In genomic region chr17:66665201-66665756, GRCm38 (mm10) we compare ENCODE assay signal across 24 mouse cellular contexts.
"Had no signal": no experiment of that assay in that cellular context is flagged by ENCODE, and none has a peak within 500 bp of the region (broad histone marks: within the 10 kb centered on the region; RNA-seq: fewer than 3 reads in every experiment).

No protein-coding gene starts in this region.

- DNase-seq: gastrocnemius, adult 2 months; gastrocnemius, postnatal 10 days; gastrocnemius, postnatal 25 days; heart, adult 2 months; heart, postnatal 4 days; kidney, adult 18-20 months; kidney, adult 8-10 months; kidney, postnatal 10 days; kidney, postnatal 25 days; kidney, postnatal 4 days; liver; liver, embryonic 13.5 days had no signal

- H3K4me3 ChIP-seq: gastrocnemius, adult 2 months; heart, adult 2 months; heart, embryonic 13.5 days; heart, embryonic 15.5 days; hindbrain, embryonic 10.5 days; hindbrain, embryonic 12.5 days; layer of hippocampus, adult 2 months; left cerebral cortex, adult 2 months; limb, embryonic 10.5 days; limb, embryonic 12.5 days; liver, embryonic 13.5 days had no signal

- ATAC-seq: forebrain, embryonic 16.5 days; hindbrain, embryonic 16.5 days; inflammation-experienced regulatory T-cells, adult 6 months had no signal

- H3K9ac ChIP-seq: heart, embryonic 13.5 days; heart, embryonic 15.5 days; hindbrain, embryonic 12.5 days; hindbrain, embryonic 14.5 days; limb, embryonic 12.5 days; liver, embryonic 13.5 days had no signal

- H3K4me2 ChIP-seq: heart, embryonic 13.5 days; heart, embryonic 15.5 days; hindbrain, embryonic 12.5 days; hindbrain, embryonic 14.5 days; limb, embryonic 12.5 days; liver, embryonic 13.5 days had no signal

- H3K27ac ChIP-seq: gastrocnemius, adult 2 months; heart, adult 2 months; heart, embryonic 13.5 days; heart, embryonic 15.5 days; hindbrain, embryonic 10.5 days; hindbrain, embryonic 12.5 days; hindbrain, embryonic 14.5 days; layer of hippocampus, adult 2 months; left cerebral cortex, adult 2 months; limb, embryonic 12.5 days; liver, embryonic 13.5 days had no signal

- H3K27me3 ChIP-seq: heart, embryonic 13.5 days; heart, embryonic 15.5 days; hindbrain, embryonic 12.5 days; limb, embryonic 12.5 days; liver, embryonic 13.5 days had no signal

- H3K4me1 ChIP-seq: heart, embryonic 13.5 days; heart, embryonic 15.5 days; hindbrain, embryonic 12.5 days; liver, embryonic 13.5 days had no signal

- H3K9me3 ChIP-seq: heart, embryonic 13.5 days; heart, embryonic 15.5 days; hindbrain, embryonic 10.5 days; hindbrain, embryonic 12.5 days; limb, embryonic 10.5 days; limb, embryonic 12.5 days; liver, embryonic 13.5 days had no signal

- H3K36me3 ChIP-seq: heart, embryonic 15.5 days; hindbrain, embryonic 10.5 days; hindbrain, embryonic 12.5 days; limb, embryonic 10.5 days; liver, embryonic 13.5 days had no signal
